Mouse (Mus musculus): ENCODE measurements at regions not wholly inside any gene's neighbourhood (a gene's known extent, or its start where the extent isn't known, plus 50 kb on each side); places are given as distances from the start of the nearest gene placed in this dataset.
A peak's percentile ranks its signal among the peaks of the same experiment; 100 is the strongest.

DNA sequence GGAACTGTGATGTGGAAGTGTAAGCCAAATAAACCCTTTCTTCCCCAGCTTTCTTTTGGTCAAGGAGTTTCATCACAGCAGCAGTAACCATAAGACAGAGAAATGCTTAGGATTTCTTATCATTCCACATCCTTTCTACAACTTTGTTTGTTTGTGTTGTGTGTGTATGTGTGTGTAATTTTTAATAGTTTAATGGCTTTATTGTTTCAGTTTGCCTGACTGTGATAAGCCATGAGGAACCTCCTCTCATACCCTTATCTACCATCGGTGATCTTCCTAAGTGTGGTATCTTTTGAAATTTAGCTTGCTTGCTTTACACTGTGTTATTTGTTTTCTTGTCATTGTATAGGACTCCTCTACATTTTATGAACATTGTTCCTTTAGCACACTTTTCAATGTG is 970.6 kb upstream of the Lrrc6 start:
- TF ChIP-seq CTCF (IDR thresholded peaks at IDR 0.05; ENCODE audit: low read depth): no peak
- no peaks in the 10 kb centered on the region for H3K27me3 ChIP-seq (ENCODE audit: insufficient read depth, low read length)
- no peak overlapping the region for H3K4me2 ChIP-seq (ENCODE audit: low read length)
- no peak overlapping the region for H3K4me3 ChIP-seq (replicated peaks; ENCODE audit: low read depth, low read length)
- no peaks in the 10 kb centered on the region for H3K4me1 ChIP-seq (replicated peaks; ENCODE audit: insufficient read depth, low read length)
- no peaks in the 10 kb centered on the region for H3K36me3 ChIP-seq (ENCODE audit: insufficient read depth, low read length)
- no peak overlapping the region for H3K9ac ChIP-seq (ENCODE audit: low read depth, low read length)
- DNase-seq (ENCODE audit: low spot score): no peak
- no peaks in the 10 kb centered on the region for H3K9me3 ChIP-seq (replicated peaks; ENCODE audit: low read length)
- no peak for ATAC-seq (replicated peaks; ENCODE audit: low FRiP score, low read depth)
- H3K27ac ChIP-seq: no peak overlapping the region
- 97% methylated on average over 1 of the region's 1 CpGs for WGBS

DNA sequence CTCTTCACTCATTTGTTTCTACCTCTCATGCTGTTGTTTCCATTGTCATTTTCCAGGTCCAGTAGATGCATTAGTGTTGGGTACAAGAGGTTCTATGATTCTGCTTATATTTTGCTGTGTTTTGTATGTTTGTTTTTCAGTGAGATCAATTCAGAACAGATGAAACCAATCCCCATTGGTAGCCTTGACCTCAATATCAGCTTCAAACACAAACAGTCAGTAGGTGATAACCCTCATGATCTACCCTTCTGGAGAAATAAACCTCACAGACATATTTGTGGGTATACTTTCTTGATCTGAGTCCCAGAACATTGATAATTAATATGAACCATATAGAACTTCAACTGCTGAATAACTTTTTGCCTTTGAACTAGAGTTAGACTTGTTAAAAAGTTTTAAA is 969.3 kb upstream of the Lrrc6 start:
- DNase-seq (ENCODE audit: low spot score) (no peak), ATAC-seq (replicated peaks; ENCODE audit: low FRiP score, low read depth) (no peak)
- Histone ChIP-seq H3K9ac (ENCODE audit: low read depth, low read length) (no peak overlapping the region), H3K4me1 (replicated peaks; ENCODE audit: insufficient read depth, low read length) (no peaks in the 10 kb centered on the region), H3K36me3 (ENCODE audit: insufficient read depth, low read length) (no peaks in the 10 kb centered on the region), H3K4me3 (replicated peaks; ENCODE audit: low read depth, low read length) (no peak overlapping the region), H3K27ac (no peak overlapping the region), H3K9me3 (replicated peaks; ENCODE audit: low read length) (no peaks in the 10 kb centered on the region), H3K27me3 (ENCODE audit: insufficient read depth, low read length) (no peaks in the 10 kb centered on the region), H3K4me2 (ENCODE audit: low read length) (no peak overlapping the region)
- TF ChIP-seq CTCF (IDR thresholded peaks at IDR 0.05; ENCODE audit: low read depth): no peak

DNA sequence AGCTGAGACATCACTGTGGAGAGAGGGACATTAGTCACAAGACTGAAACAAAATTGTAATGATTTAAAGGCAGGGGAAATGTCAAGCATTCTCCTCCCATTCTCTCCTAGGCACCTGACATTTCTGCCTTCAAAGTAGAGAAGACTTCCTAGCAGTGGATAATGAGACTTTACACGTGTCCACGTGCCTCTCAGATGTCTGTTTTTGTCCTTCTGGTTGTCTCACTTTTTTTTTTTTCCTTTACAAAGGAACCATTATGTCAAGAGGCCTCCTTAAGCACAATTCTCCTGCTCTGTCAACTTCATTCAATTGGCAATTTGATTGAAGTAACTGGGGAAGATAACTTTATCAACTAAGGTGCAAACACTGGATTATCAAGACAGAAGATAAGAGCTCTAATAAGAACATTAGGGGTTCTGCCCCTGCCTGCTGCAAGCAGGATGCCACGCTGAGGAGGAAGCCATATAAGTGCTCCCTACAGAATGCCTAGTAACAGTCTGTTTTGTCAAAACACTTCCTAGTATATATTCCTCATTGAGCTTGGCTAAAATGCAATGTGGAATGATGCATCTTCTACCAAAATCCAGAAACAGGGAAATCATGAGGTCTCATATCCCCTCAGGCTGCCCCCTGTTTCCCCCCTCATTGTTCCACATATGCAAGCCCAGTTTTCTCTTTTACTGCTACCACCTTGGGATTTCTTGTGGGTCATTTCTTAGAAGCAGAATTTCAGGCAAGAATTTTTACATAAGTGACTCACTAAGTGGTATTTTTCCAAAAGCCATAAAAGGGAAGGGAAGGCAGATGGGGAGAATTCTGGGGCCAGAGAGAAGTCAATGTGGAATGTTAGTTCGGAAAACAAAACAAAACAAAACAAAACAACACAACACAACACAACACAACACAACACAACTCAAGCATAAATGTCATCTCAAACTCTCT is 967.0 kb upstream of the Lrrc6 start:
- no peak overlapping the region for H3K4me3 ChIP-seq (replicated peaks; ENCODE audit: low read depth, low read length)
- TF ChIP-seq CTCF (IDR thresholded peaks at IDR 0.05; ENCODE audit: low read depth): no peak
- no peaks in the 10 kb centered on the region for H3K9me3 ChIP-seq (replicated peaks; ENCODE audit: low read length)
- ATAC-seq (replicated peaks; ENCODE audit: low FRiP score, low read depth): no peak
- H3K36me3 ChIP-seq (ENCODE audit: insufficient read depth, low read length): no peaks in the 10 kb centered on the region
- no peaks in the 10 kb centered on the region for H3K4me1 ChIP-seq (replicated peaks; ENCODE audit: insufficient read depth, low read length)
- no peak overlapping the region for H3K9ac ChIP-seq (ENCODE audit: low read depth, low read length)
- H3K27me3 ChIP-seq (ENCODE audit: insufficient read depth, low read length): no peaks in the 10 kb centered on the region
- H3K27ac ChIP-seq: no peak overlapping the region
- H3K4me2 ChIP-seq (ENCODE audit: low read length): no peak overlapping the region
- no peak for DNase-seq (ENCODE audit: low spot score)
- 57% methylated on average over 4 of the region's 4 CpGs for WGBS

DNA sequence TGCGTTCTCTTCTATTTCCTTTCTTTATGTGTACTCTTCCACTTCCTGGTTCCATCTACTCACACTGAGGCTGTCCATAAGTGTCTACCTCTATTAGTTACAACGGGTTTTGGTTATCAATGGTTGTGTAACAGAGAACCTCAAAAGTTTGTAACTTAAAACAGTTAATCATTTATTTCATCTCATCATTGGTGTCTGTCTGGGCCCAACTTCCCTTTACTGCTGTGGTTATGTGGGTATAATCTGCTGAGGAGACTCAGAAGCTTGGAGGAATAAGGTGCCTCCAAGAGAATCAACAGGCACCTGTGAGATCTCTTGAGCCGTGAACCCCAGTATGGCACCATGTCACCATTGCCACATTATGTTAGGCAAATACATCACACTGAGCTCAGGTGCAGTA is 962.2 kb upstream of the Lrrc6 start:
- Histone ChIP-seq H3K36me3 (ENCODE audit: insufficient read depth, low read length) (no peaks in the 10 kb centered on the region), H3K4me2 (ENCODE audit: low read length) (no peak overlapping the region), H3K4me1 (replicated peaks; ENCODE audit: insufficient read depth, low read length) (no peaks in the 10 kb centered on the region), H3K27ac (no peak overlapping the region), H3K9ac (ENCODE audit: low read depth, low read length) (no peak overlapping the region), H3K9me3 (replicated peaks; ENCODE audit: low read length) (no peaks in the 10 kb centered on the region), H3K4me3 (replicated peaks; ENCODE audit: low read depth, low read length) (no peak overlapping the region), H3K27me3 (ENCODE audit: insufficient read depth, low read length) (no peaks in the 10 kb centered on the region)
- DNase-seq (ENCODE audit: low spot score) (no peak), ATAC-seq (replicated peaks; ENCODE audit: low FRiP score, low read depth) (no peak)
- WGBS: 96% methylated on average over 3 of the region's 3 CpGs
- TF ChIP-seq CTCF (IDR thresholded peaks at IDR 0.05; ENCODE audit: low read depth): no peak

DNA sequence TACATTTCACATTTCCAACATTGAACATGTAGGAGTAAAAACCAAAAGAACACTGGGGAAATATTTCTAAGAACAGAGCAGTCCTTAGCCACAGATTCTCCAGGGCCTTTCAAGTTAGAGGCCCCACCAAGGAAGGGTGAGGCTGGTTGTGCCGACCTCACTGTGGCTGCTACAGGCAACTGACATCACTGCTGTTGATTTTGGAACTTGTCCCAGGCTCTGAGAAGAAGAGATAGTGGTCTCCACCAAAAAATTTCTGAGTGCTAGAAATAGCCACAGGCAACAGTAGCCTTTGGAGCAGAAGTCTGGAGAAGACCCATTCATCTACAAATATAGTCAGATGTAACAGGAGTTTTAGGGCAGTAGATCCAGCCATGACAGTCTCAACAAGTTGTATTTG is 959.7 kb upstream of the Lrrc6 start:
- Histone ChIP-seq H3K4me1 (replicated peaks; ENCODE audit: insufficient read depth, low read length) (no peaks in the 10 kb centered on the region), H3K27ac (no peak overlapping the region), H3K4me3 (replicated peaks; ENCODE audit: low read depth, low read length) (no peak overlapping the region), H3K36me3 (ENCODE audit: insufficient read depth, low read length) (no peaks in the 10 kb centered on the region), H3K9me3 (replicated peaks; ENCODE audit: low read length) (no peaks in the 10 kb centered on the region), H3K9ac (ENCODE audit: low read depth, low read length) (no peak overlapping the region), H3K27me3 (ENCODE audit: insufficient read depth, low read length) (no peaks in the 10 kb centered on the region), H3K4me2 (ENCODE audit: low read length) (no peak overlapping the region)
- TF ChIP-seq CTCF (IDR thresholded peaks at IDR 0.05; ENCODE audit: low read depth): no peak
- no peak for ATAC-seq (replicated peaks; ENCODE audit: low FRiP score, low read depth)
- WGBS: 35% methylated on average over 1 of the region's 1 CpGs
- DNase-seq (ENCODE audit: low spot score): no peak

DNA sequence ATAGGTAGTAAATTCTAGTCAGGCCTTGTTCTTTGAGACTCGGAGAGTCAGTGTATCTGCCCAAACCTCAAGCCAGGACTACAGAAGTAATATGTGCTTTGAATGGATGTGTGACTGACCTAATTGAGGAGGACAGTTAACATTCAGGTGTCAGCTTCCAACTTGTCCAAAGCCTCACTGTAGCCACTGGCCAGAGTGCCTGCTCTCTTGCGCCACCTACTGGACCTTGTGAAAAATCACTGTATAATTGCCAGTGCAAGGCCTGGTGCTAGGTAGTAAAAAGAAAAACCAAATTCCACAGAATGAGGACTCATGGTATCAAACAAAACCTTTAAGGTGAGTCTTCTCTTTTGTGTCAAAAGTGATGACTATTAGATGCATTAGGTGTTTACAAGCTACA is 933.6 kb upstream of the Lrrc6 start:
- H3K9ac ChIP-seq (ENCODE audit: low read depth, low read length): no peak overlapping the region
- TF ChIP-seq CTCF (IDR thresholded peaks at IDR 0.05; ENCODE audit: low read depth): peak; percentile 97
- no peak overlapping the region for H3K27ac ChIP-seq
- H3K27me3 ChIP-seq (ENCODE audit: insufficient read depth, low read length): no peaks in the 10 kb centered on the region
- no peak overlapping the region for H3K4me3 ChIP-seq (replicated peaks; ENCODE audit: low read depth, low read length)
- H3K4me1 ChIP-seq (replicated peaks; ENCODE audit: insufficient read depth, low read length): no peaks in the 10 kb centered on the region
- no peaks in the 10 kb centered on the region for H3K36me3 ChIP-seq (ENCODE audit: insufficient read depth, low read length)
- no peaks in the 10 kb centered on the region for H3K9me3 ChIP-seq (replicated peaks; ENCODE audit: low read length)
- no peak overlapping the region for H3K4me2 ChIP-seq (ENCODE audit: low read length)
- WGBS: 9% methylated on average over 2 of the region's 2 CpGs
- ATAC-seq (replicated peaks; ENCODE audit: low FRiP score, low read depth): peak; percentile 72
- DNase-seq (ENCODE audit: low spot score): peak; percentile 87
